Mouse (Mus musculus) midbrain, embryonic 12.5 days (tissue): ENCODE data around the gene Ovol3. TPM values are rescaled to one million over a fixed set of nuclear protein-coding genes. Genes with fewer than 3 reads are reported as not detected.

ENCODE experiments used
- ATAC-seq: fragments of 200-750 bp; cut with Nextera tagmentation; 2 replicates; pipeline ENCODE4 v1.8.0; 2017; ENCODE audit warnings: low read depth, moderate TSS enrichment, moderate library complexity; ENCODE audit not compliant: low FRiP score
- H3K27ac ChIP-seq: fragments of 300-500 bp; sonication (generic); replicated peaks from 2 replicates; pipeline ENCODE4 v1.5.1; 2016; ENCODE audit warnings: mild to moderate bottlenecking
- H3K27me3 ChIP-seq: fragments of 300-500 bp; sonication (generic); 2 replicates; pipeline ENCODE4 v1.6.1; 2016; ENCODE audit warnings: mild to moderate bottlenecking
- H3K36me3 ChIP-seq: fragments of 300-500 bp; sonication (generic); 2 replicates; pipeline ENCODE4 v1.6.1; 2016
- H3K4me1 ChIP-seq: fragments of 300-500 bp; sonication (generic); 2 replicates; pipeline ENCODE4 v1.6.1; 2016
- H3K4me2 ChIP-seq: fragments of 300-500 bp; sonication (generic); replicated peaks from 2 replicates; pipeline ENCODE4 v1.6.1; 2016; ENCODE audit warnings: mild to moderate bottlenecking, moderate library complexity
- H3K4me3 ChIP-seq: fragments of 300-500 bp; sonication (generic); 2 replicates; pipeline ENCODE4 v1.5.1; 2016; ENCODE audit warnings: mild to moderate bottlenecking
- H3K9ac ChIP-seq: fragments of 300-500 bp; sonication (generic); replicated peaks from 2 replicates; pipeline ENCODE4 v1.6.1; 2016; ENCODE audit warnings: mild to moderate bottlenecking, moderate library complexity
- H3K9me3 ChIP-seq: fragments of 300-500 bp; sonication (generic); 2 replicates; pipeline ENCODE4 v1.6.1; 2016; ENCODE audit warnings: mild to moderate bottlenecking
- WGBS: fragments of 180-500 bp; shearing (Covaris S2); methylation state at CpG from one replicate; pipeline ENCODE4 v1.1.7; 2016; 5-methylcytosine and 5-hydroxymethylcytosine counted together
- polyA plus RNA-seq: library from polyadenylated mRNA; unstranded; fragments of >200 nt; fragmentation: Nextera tagmentation; extraction: Ambion mirVana; gene quantifications from 2 replicates; pipeline ENCODE4 v1.2.1, GENCODE M21; 2016

The Ovol3 gene
- not detected in 2 replicates for polyA plus RNA-seq

DNA sequence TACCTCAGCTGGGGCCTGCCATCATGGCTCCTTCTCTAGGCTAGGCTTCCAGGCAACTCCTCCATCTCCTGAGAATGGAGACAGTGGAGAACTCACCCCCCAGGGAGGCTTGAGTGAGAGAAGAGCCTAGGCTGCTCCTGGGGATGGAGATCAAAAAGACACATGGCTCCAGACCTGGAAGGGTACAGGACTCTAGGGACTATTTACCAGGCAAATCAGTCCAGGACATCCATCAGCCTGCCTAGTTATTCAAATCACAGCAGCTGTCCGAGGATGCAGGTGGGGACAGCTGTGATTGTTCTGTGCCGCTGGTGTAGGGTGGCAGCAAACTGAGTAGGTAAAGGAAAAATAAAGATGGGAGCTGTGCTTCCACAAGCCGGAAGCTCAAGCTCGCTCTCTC is at the start of gene Ovol3:
TSS of gene Ovol3 (minus strand) at position 101 of the 400 bp plus-strand sequence.
- H3K9ac ChIP-seq = no peak within 1 kb of the TSS
- 90% methylated on average over 4 of the region's 4 CpGs for WGBS
- no peaks in the 10 kb centered on the region for H3K9me3 ChIP-seq
- peaks cover 15% of the 10 kb centered on the region for H3K4me1 ChIP-seq
- no peak for ATAC-seq
- H3K27ac ChIP-seq = no peak within 1 kb of the TSS
- no peak within 1 kb of the TSS for H3K4me3 ChIP-seq
- peaks cover 32% of the 10 kb centered on the region for H3K36me3 ChIP-seq
- no peak within 1 kb of the TSS for H3K4me2 ChIP-seq
- no peaks in the 10 kb centered on the region for H3K27me3 ChIP-seq

DNA sequence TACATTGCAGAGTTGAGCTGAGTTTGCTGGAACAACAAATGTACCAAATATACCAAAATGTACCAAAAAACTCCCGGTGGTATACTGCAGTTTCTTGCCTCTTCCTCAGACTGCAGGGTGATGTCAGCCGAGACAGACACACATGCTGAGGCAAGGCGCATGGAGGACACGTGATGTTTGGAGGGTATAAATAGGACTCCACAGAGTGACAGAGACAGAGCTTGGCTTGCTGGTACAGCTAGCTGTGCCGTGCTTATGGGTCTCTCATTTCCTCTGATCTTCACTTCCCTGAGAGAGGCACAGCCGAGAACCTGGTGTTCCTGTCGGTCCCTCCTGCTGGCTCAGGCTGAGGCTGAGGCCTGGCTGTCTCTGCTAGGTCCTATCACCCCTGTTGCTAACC is 47.2 kb upstream of the Ovol3 start:
- Histone ChIP-seq H3K4me3 (no peak overlapping the region), H3K9me3 (no peaks in the 10 kb centered on the region), H3K9ac (no peak overlapping the region), H3K27ac (no peak overlapping the region), H3K4me1 (peaks cover 15% of the 10 kb centered on the region), H3K4me2 (no peak overlapping the region), H3K27me3 (0 out of 2 replicates have a peak, but pooled peaks cover 5% of the 10 kb centered on the region), H3K36me3 (no peaks in the 10 kb centered on the region)
- 78% methylated on average over 7 of the region's 7 CpGs for WGBS
- ATAC-seq = no peak

DNA sequence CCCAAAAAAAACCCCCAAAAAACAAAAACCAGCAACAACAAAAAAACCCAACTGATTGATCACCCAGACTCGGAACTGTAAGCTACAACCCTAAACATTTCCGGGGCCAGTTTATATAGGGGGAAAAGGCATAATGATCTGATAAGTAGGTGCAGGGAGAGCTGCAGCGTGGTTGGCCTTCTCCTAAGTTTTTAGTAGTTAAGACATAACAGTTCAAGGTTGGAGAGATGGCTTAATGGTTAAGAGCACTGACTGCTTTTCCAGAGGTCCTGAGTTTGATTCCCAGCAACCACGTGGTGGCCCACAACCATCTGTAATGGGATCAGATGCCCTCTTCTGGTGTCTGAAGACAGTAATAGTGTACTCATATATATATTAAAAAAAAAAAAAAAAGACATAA is 46.0 kb upstream of the Ovol3 start:
- Histone ChIP-seq H3K4me2 (no peak overlapping the region), H3K27me3 (0 out of 2 replicates have a peak, but pooled peaks cover 5% of the 10 kb centered on the region), H3K9me3 (no peaks in the 10 kb centered on the region), H3K9ac (no peak overlapping the region), H3K36me3 (no peaks in the 10 kb centered on the region), H3K4me3 (no peak overlapping the region), H3K4me1 (peaks cover 13% of the 10 kb centered on the region), H3K27ac (peak overlapping the region; percentile 97; the same call in 1 of the 2 replicates)
- 78% methylated on average over 4 of the region's 4 CpGs for WGBS
- ATAC-seq = no peak

DNA sequence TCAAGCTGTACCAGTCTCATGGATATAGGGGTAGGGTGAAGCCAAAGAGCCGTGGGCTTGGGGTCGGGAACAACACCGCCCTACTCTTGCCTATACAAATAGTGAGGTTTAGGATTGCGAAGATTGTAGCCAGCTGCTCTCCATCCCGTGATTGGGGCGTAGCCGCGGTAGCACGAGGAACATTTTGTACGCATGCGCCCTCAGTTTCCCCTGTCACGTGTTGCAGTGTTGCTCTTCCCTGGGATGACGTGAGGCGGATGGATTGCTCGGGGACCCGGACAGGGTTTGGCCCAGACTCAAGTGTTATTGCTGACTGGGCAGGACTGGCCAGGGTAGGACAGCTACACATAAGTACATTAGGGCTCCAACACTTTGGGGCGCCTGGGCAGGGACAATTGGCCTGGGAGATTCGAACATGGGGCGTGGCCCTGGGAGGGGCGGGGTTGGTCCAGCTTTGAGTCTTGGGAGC is 45.2 kb upstream of the Ovol3 start:
- ATAC-seq = peak; percentile 82
- WGBS = under 1% methylated on average over 20 of the region's 20 CpGs
- H3K4me3 ChIP-seq = peak overlapping the region; percentile 65
- peak overlapping the region; percentile 97 for H3K27ac ChIP-seq
- no peaks in the 10 kb centered on the region for H3K27me3 ChIP-seq
- no peaks in the 10 kb centered on the region for H3K9me3 ChIP-seq
- peaks cover 13% of the 10 kb centered on the region for H3K4me1 ChIP-seq
- H3K4me2 ChIP-seq = peak overlapping the region; percentile 84
- H3K36me3 ChIP-seq = no peaks in the 10 kb centered on the region
- H3K9ac ChIP-seq = peak overlapping the region; percentile 58

DNA sequence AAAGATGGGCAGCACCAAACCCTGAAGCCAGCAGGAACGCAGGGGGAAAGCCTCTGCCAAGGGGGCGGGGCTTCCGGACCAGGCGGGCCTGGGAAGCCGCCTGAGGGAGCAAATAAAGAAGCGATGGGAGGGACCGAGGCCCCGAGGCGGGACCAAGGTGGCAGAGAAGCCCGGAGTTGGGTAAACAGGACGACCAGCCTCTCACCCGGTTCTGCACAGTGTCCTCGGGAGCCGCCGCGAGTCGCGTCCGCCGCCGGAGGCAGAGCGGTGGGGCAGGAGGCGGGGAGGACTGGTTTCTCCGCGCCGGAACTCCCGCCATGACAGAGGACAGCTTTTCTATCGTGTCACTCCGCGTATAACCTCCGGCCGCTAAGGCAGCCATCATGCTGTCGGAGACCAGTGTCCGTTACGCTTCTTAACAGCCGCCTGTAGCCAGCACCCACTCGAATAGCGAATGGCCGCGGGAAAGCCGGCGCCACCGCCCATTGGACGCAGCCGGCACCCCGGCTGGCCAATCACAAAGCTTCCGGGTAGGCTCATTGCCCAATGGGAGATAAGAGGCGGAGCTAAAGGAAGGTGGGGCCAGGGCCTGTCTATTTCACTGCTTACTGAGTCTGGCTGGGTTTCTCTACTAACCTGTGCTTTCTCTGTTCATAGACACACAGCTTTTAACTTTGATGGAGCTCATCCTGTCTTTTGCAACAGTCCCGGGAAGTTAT is 44.6 kb upstream of the Ovol3 start, which contains the start of the genes Thap8 and Wdr62:
TSS of gene Thap8 (plus strand) at position 144 of the 719 bp plus-strand sequence.
TSS of gene Wdr62 (minus strand) at position 469 of the 719 bp plus-strand sequence.
- H3K9ac ChIP-seq = peak within 1 kb of the TSS; percentile 58
- H3K4me1 ChIP-seq = peaks cover 13% of the 10 kb centered on the region
- H3K9me3 ChIP-seq = no peaks in the 10 kb centered on the region
- H3K4me3 ChIP-seq = peak within 1 kb of the TSS; percentile 65
- H3K27me3 ChIP-seq = no peaks in the 10 kb centered on the region
- 0% methylated on average over 49 of the region's 49 CpGs for WGBS
- H3K36me3 ChIP-seq = no peaks in the 10 kb centered on the region
- peak; percentile 95 for ATAC-seq
- H3K27ac ChIP-seq = peak within 1 kb of the TSS; percentile 97
- peak within 1 kb of the TSS; percentile 84 for H3K4me2 ChIP-seq

DNA sequence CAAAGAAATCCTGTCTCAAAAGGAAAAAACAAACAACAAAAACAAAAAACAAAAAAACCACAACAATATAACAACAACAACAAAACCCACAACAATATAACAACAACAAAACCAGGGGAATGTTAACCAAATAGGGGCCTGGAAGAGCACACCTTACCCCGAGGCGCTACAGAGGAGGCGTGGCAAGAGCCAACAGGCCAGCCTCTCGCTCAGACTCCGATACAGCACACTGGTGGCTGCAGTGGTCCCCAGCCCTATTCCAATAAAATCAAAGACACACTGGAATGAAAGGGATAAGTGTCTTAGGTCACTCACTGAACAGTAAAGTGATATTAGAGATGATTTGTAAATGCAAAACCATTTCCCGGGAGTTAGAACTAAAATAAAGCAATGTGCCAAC is 44.0 kb upstream of the Ovol3 start:
- H3K4me3 ChIP-seq = peak overlapping the region; percentile 65
- no peaks in the 10 kb centered on the region for H3K27me3 ChIP-seq
- peak overlapping the region; percentile 97; the same call in 1 of the 2 replicates for H3K27ac ChIP-seq
- peak; percentile 16; the same call in 1 of the 2 replicates for ATAC-seq
- 0% methylated on average over 6 of the region's 6 CpGs for WGBS
- H3K36me3 ChIP-seq = no peaks in the 10 kb centered on the region
- peaks cover 13% of the 10 kb centered on the region for H3K4me1 ChIP-seq
- H3K9me3 ChIP-seq = no peaks in the 10 kb centered on the region
- peak overlapping the region; percentile 84 for H3K4me2 ChIP-seq
- H3K9ac ChIP-seq = peak overlapping the region; percentile 55

DNA sequence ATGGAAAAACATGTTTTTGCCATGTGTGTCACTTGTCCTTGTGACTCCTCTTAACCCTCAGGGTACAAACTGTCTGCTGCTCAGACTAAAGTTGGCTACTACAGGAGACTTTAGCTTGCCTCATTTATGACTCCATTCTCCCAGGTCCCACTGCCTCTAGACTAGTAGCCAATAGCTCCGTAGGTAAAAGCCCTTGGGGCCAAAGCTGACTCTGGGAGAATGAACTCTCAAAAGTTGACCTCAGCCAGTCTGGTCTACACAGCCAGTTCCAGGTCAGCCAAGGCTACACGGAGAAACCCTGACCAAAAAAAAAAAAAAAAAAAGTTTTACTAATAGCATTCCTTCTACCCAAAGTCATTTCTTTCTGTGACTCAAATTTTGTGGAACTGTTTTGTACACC is 43.4 kb upstream of the Ovol3 start:
- Histone ChIP-seq H3K4me3 (peak overlapping the region; percentile 65; the same call in 1 of the 2 replicates), H3K4me1 (peaks cover 13% of the 10 kb centered on the region), H3K27me3 (no peaks in the 10 kb centered on the region), H3K36me3 (no peaks in the 10 kb centered on the region), H3K27ac (no peak overlapping the region), H3K9ac (peak overlapping the region; percentile 55; the same call in 1 of the 2 replicates), H3K9me3 (no peaks in the 10 kb centered on the region), H3K4me2 (peak overlapping the region; percentile 84)
- no peak for ATAC-seq
- WGBS = 67% methylated on average over 2 of the region's 2 CpGs

DNA sequence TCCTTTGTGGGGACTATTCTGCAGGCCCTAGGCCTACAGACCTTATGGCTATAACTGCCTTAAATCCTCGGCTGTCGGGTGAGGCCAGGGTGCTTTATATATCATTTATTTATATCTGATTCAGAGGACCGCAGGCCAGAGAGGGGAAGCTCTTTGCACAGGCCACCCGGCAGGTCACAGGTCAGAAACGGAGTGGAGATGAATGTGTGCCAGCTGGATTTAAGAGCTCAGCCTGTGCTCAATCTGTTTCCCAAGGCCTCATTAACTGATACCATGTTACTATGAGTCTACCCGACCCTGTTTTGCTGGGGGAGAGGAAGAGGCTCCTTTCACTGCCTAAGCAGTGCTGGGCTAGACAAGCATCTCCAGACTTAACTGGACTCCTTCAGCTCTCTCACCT is 38.9 kb upstream of the Ovol3 start:
- no peaks in the 10 kb centered on the region for H3K9me3 ChIP-seq
- no peak for ATAC-seq
- H3K4me3 ChIP-seq = no peak overlapping the region
- H3K4me2 ChIP-seq = no peak overlapping the region
- peaks cover 15% of the 10 kb centered on the region; the same call in 1 of the 2 replicates for H3K36me3 ChIP-seq
- H3K4me1 ChIP-seq = peaks cover 4% of the 10 kb centered on the region
- no peaks in the 10 kb centered on the region for H3K27me3 ChIP-seq
- no peak overlapping the region for H3K9ac ChIP-seq
- no peak overlapping the region for H3K27ac ChIP-seq
- WGBS = 88% methylated on average over 6 of the region's 6 CpGs

DNA sequence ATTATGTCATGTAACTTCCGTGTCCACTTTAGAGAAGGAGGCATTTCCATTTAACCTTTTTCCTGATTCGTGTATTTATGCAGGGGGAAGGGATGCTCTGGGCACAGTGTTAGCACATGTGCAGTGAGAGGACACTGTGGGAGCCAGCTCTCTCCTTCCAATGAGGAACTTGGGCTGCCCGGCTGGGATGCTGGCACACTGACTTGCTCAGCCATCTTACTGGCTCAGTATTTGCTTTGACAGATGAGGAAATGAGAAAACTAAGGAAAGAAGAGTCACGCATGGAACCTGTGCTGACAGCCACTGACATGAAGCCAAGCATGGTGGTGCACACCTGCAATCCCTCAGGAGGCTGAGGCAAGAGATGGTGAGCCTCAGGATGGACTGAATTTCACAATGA is 34.1 kb upstream of the Ovol3 start:
- Histone ChIP-seq H3K4me1 (no peaks in the 10 kb centered on the region), H3K4me3 (no peak overlapping the region)
- no peak for ATAC-seq

DNA sequence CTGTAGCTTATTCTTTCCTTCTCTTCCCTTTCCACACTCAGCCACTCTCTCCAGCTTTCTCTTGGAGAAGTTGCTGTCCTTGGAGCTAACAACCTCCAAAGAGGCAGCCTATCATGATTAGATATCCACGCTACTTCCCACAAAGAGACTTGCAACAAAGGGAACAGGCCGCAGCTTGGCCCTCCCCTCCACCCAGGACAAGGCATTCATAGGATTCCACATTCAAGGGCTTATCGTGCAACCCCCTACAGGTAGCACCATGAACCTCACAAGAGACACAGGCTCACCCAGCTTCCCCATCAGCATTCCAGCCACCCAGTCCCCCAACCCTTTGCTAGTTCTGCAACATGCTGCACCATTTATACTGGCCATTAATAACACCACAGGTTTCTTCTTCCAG is 31.3 kb upstream of the Ovol3 start:
- H3K4me1 ChIP-seq = no peaks in the 10 kb centered on the region
- H3K27ac ChIP-seq = no peak overlapping the region
- no peaks in the 10 kb centered on the region for H3K27me3 ChIP-seq
- H3K36me3 ChIP-seq = peaks cover 30% of the 10 kb centered on the region
- WGBS = 84% methylated on average over 3 of the region's 3 CpGs
- no peaks in the 10 kb centered on the region for H3K9me3 ChIP-seq
- no peak overlapping the region for H3K4me3 ChIP-seq
- ATAC-seq = no peak
- H3K9ac ChIP-seq = no peak overlapping the region
- no peak overlapping the region for H3K4me2 ChIP-seq

More for the DNA sequence above, 34.1 kb upstream of the Ovol3 start:
- Histone ChIP-seq H3K9me3 (no peaks in the 10 kb centered on the region), H3K9ac (no peak overlapping the region), H3K27me3 (no peaks in the 10 kb centered on the region), H3K4me2 (no peak overlapping the region), H3K27ac (no peak overlapping the region), H3K36me3 (peaks cover 26% of the 10 kb centered on the region)
- WGBS = 88% methylated on average over 4 of the region's 4 CpGs

DNA sequence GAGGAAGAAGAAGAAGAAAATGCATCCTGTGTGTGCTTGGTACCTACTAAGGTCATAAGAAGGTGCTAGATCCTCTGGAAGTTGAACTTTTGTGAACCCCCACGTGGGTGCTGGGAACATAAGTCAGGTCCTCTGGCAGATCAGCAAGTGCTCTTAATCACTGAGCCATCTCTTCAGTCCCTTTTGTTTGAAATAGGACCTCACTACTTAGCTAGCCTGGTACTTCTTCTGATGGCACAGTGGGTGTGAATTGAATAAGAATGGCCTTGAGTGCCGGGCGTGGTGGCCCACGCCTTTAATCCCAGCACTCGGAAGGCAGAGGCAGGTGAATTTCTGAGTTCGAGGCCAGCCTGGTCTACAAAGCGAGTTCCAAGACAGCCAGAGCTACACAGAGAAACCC is 30.4 kb upstream of the Ovol3 start:
- Histone ChIP-seq H3K9me3 (no peaks in the 10 kb centered on the region), H3K4me1 (no peaks in the 10 kb centered on the region), H3K36me3 (peaks cover 29% of the 10 kb centered on the region), H3K4me2 (no peak overlapping the region), H3K4me3 (no peak overlapping the region), H3K9ac (no peak overlapping the region), H3K27ac (no peak overlapping the region), H3K27me3 (no peaks in the 10 kb centered on the region)
- ATAC-seq = no peak
- WGBS = 92% methylated on average over 7 of the region's 7 CpGs

DNA sequence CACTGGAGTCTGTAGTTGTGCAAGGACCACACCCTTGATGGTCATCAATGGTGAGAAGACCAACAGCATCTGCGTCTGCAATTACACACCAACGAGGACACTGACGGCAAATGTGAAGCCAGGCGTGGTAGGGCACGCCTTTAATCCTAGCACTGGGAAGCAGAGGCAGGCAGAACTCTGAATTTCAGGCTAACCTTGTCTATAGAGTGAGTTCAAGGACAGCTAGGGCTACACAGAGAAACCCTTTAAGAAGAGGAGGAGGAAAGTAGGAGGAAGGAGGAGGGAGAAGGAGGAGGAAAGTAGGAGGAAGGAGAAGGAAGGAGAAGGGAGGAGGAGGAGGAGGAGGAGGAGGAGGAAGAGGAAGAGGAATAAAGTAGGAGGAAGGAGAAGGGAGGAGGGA is 30.0 kb upstream of the Ovol3 start:
- H3K36me3 ChIP-seq = peaks cover 31% of the 10 kb centered on the region
- no peaks in the 10 kb centered on the region for H3K27me3 ChIP-seq
- 93% methylated on average over 5 of the region's 5 CpGs for WGBS

More for the DNA sequence above, 30.0 kb upstream of the Ovol3 start:
- Histone ChIP-seq H3K27ac (no peak overlapping the region), H3K4me1 (no peaks in the 10 kb centered on the region), H3K4me3 (no peak overlapping the region), H3K9me3 (no peaks in the 10 kb centered on the region), H3K9ac (no peak overlapping the region), H3K4me2 (no peak overlapping the region)
- ATAC-seq = no peak
